ENCODE assay signal across 17 mouse cellular contexts in genomic region chr16:52068517-52068874, GRCm38 (mm10). TPM values are rescaled to one million over a fixed set of nuclear protein-coding genes. Genes with fewer than 3 reads are reported as not detected.
DNase-seq lines count a peak whose midpoint lies in the region; ATAC-seq and TF ChIP-seq lines count a peak whose summit lies in the region.
"Had no signal": no experiment of that assay in that cellular context is flagged by ENCODE, and none has a peak within 500 bp of the region (broad histone marks: within the 10 kb centered on the region; RNA-seq: fewer than 3 reads in every experiment).

No protein-coding gene starts in this region.

- no peak for TF ChIP-seq CTCF in liver, postnatal 0 days (IDR thresholded peaks at IDR 0.05; ENCODE audit: low read depth)

- no peak overlapping the region for H3K9ac ChIP-seq in liver, embryonic 13.5 days
- no peak overlapping the region for H3K9ac ChIP-seq in liver, postnatal 0 days (replicated peaks)
- H3K9ac ChIP-seq: forebrain, embryonic 13.5 days; forebrain, postnatal 0 days; heart, embryonic 12.5 days; hindbrain, embryonic 15.5 days had no signal

- no peak for TF ChIP-seq EP300 in liver, postnatal 0 days (IDR thresholded peaks at IDR 0.05; ENCODE audit: low read depth)

- peak; percentile 69 for ATAC-seq in liver, embryonic 13.5 days (ENCODE audit: low read depth)
- ATAC-seq in erythroid progenitor cell, adult 5-6 weeks (replicated peaks; ENCODE audit: low FRiP score, poor library complexity, severe bottlenecking), result peak; percentile 69
- peak; percentile 53 for ATAC-seq in liver, postnatal 0 days
- ATAC-seq: forebrain, postnatal 0 days had no signal

- H3K4me2 ChIP-seq in liver, embryonic 13.5 days, result 0 out of 2 replicates have a peak overlapping the region, but pooled peaks have one; percentile 10
- no peak overlapping the region for H3K4me2 ChIP-seq in liver, postnatal 0 days (ENCODE audit: low read depth, low read length)
- H3K4me2 ChIP-seq: forebrain, embryonic 13.5 days; heart, embryonic 12.5 days; hindbrain, embryonic 15.5 days had no signal

- H3K4me1 ChIP-seq in liver, embryonic 13.5 days (replicated peaks), result peaks cover 34% of the 10 kb centered on the region
- H3K4me1 ChIP-seq in liver, postnatal 0 days (ENCODE audit: insufficient read depth), result peaks cover 18% of the 10 kb centered on the region
- H3K4me1 ChIP-seq: hindbrain, embryonic 15.5 days had no signal

- intact Hi-C loops in heart, postnatal 36 days (cut with DNase I), result no loop called here

- H3K4me3 ChIP-seq in liver, embryonic 13.5 days (replicated peaks), result no peak overlapping the region
- H3K4me3 ChIP-seq in liver, postnatal 0 days (ENCODE audit: low read depth, low read length), result no peak overlapping the region
- H3K4me3 ChIP-seq: embryonic facial prominence, embryonic 10.5 days; forebrain, embryonic 13.5 days; heart, adult 2 months; heart, embryonic 12.5 days; hindbrain, embryonic 15.5 days had no signal

- H3K36me3 ChIP-seq in liver, embryonic 13.5 days, result no peaks in the 10 kb centered on the region
- no peaks in the 10 kb centered on the region for H3K36me3 ChIP-seq in liver, postnatal 0 days (replicated peaks; ENCODE audit: insufficient read depth, low read length)
- H3K36me3 ChIP-seq: heart, embryonic 12.5 days; hindbrain, embryonic 15.5 days had no signal

- H3K27ac ChIP-seq in liver, embryonic 13.5 days, result no peak overlapping the region; the same call in 1 of the 2 replicates
- H3K27ac ChIP-seq in liver, postnatal 0 days (ENCODE audit: low read depth), result peak overlapping the region; percentile 35; the same call in 1 of the 2 replicates
- H3K27ac ChIP-seq: embryonic facial prominence, embryonic 10.5 days; forebrain, embryonic 13.5 days; hindbrain, embryonic 15.5 days had no signal

- no peak for DNase-seq in liver, embryonic 13.5 days
- no peak for DNase-seq in liver
- no peak for DNase-seq in liver, postnatal 0 days
- no peak for DNase-seq in heart, postnatal 36 days
- DNase-seq in cerebellum, postnatal 10 days, result no peak
- DNase-seq: adrenal gland, adult 2 months; adrenal gland, postnatal 25 days; cerebellum, adult 18-20 months; cerebellum, adult 9-11 months; gastrocnemius, postnatal 36 days; heart, adult 2 months had no signal

- 51% methylated on average over 3 of the region's 3 CpGs for WGBS in liver, embryonic 13.5 days (ENCODE audit: insufficient replicate concordance)
- WGBS in liver, postnatal 0 days (ENCODE audit: insufficient replicate concordance), result 65% methylated on average over 3 of the region's 3 CpGs

- H3K27me3 ChIP-seq in liver, embryonic 13.5 days, result no peaks in the 10 kb centered on the region
- no peaks in the 10 kb centered on the region for H3K27me3 ChIP-seq in liver, postnatal 0 days (ENCODE audit: insufficient read depth, low read length)
- H3K27me3 ChIP-seq: forebrain, embryonic 13.5 days; hindbrain, embryonic 15.5 days had no signal

- no peaks in the 10 kb centered on the region for H3K9me3 ChIP-seq in liver, embryonic 13.5 days (replicated peaks)
- H3K9me3 ChIP-seq in liver, postnatal 0 days (ENCODE audit: low read length), result no peaks in the 10 kb centered on the region
- H3K9me3 ChIP-seq: embryonic facial prominence, embryonic 10.5 days; forebrain, embryonic 13.5 days; heart, embryonic 12.5 days; hindbrain, embryonic 15.5 days had no signal

RNA-seq across cellular contexts. Expression of gene Cblb, which starts 37.5 kb away (rescaled TPM):
- 1.2 and 2.1 TPM in 2 replicates for polyA plus RNA-seq in liver, embryonic 13.5 days (2015; fragmentation: Nextera tagmentation; extraction: Ambion mirVana)
- total RNA-seq in erythroid progenitor cell, adult 5-6 weeks (2015; ENCODE audit: low replicate concordance), result 14.3 and 17.3 TPM in 2 replicates
- total RNA-seq in erythroid progenitor cell, adult 5-6 weeks (2017; ENCODE audit: low replicate concordance), result 5.4 and 7.8 TPM in 2 replicates
- polyA plus RNA-seq in liver, postnatal 0 days (2015; fragmentation: Nextera tagmentation; extraction: Ambion mirVana), result 2.0 and 2.1 TPM in 2 replicates
- total RNA-seq in heart, postnatal 36 days (2021), result 10 to 100 TPM; 15.6 to 18.1 TPM
